10 mouse cellular contexts compared by ENCODE assay signal in genomic region chr1:172186401-172187289, GRCm38 (mm10). TPM values are rescaled to one million over a fixed set of nuclear protein-coding genes. Genes with fewer than 3 reads are reported as not detected.
DNase-seq lines count a peak whose midpoint lies in the region; ATAC-seq and TF ChIP-seq lines count a peak whose summit lies in the region.
"Had no signal": no experiment of that assay in that cellular context is flagged by ENCODE, and none has a peak within 500 bp of the region (broad histone marks: within the 10 kb centered on the region; RNA-seq: fewer than 3 reads in every experiment).

No protein-coding gene starts in this region.

- H3K4me3 ChIP-seq in kidney, postnatal 0 days (replicated peaks; ENCODE audit: low read depth, low read length) = no peak overlapping the region
- no peak overlapping the region for H3K4me3 ChIP-seq in forebrain, embryonic 14.5 days (ENCODE audit: low read depth, low read length)
- no peak overlapping the region for H3K4me3 ChIP-seq in midbrain, embryonic 14.5 days (replicated peaks; ENCODE audit: low read depth, low read length)

- no peak for DNase-seq in kidney, postnatal 0 days (ENCODE audit: low spot score)
- DNase-seq in kidney, postnatal 25 days = no peak
- DNase-seq in MN1 (ENCODE audit: low spot score) = peak; percentile 54
- no peak for DNase-seq in forebrain, embryonic 14.5 days (ENCODE audit: low spot score)
- DNase-seq in midbrain, embryonic 14.5 days = peak; percentile 50
- DNase-seq in urinary bladder, adult 18-20 months (ENCODE audit: low spot score in 2 of 2) = no peak
- no peak for DNase-seq in adrenal gland, adult (ENCODE audit: inconsistent age in 2 of 2, low spot score in 1 of 2)
- DNase-seq: adrenal gland, adult 8-10 months; cerebellum, postnatal 10 days had no signal

- H3K4me2 ChIP-seq in kidney, postnatal 0 days (ENCODE audit: low read length) = no peak overlapping the region
- H3K4me2 ChIP-seq in forebrain, embryonic 14.5 days (ENCODE audit: low read length) = no peak overlapping the region
- H3K4me2 ChIP-seq in midbrain, embryonic 14.5 days (ENCODE audit: low read length) = no peak overlapping the region
- H3K4me2 ChIP-seq: hindbrain, embryonic 14.5 days had no signal

- no peak overlapping the region for H3K9ac ChIP-seq in kidney, postnatal 0 days (ENCODE audit: low read depth, low read length)
- no peak overlapping the region for H3K9ac ChIP-seq in forebrain, embryonic 14.5 days (ENCODE audit: low read length)
- no peak overlapping the region for H3K9ac ChIP-seq in midbrain, embryonic 14.5 days (replicated peaks; ENCODE audit: low read length)
- H3K9ac ChIP-seq: hindbrain, embryonic 14.5 days had no signal

- H3K4me1 ChIP-seq in kidney, postnatal 0 days (replicated peaks; ENCODE audit: insufficient read depth, low read length) = no peaks in the 10 kb centered on the region
- no peaks in the 10 kb centered on the region for H3K4me1 ChIP-seq in forebrain, embryonic 14.5 days (ENCODE audit: control insufficient read depth, insufficient read depth, low read length)
- H3K4me1 ChIP-seq in midbrain, embryonic 14.5 days (ENCODE audit: control insufficient read depth, insufficient read depth, low read length) = no peaks in the 10 kb centered on the region

- H3K27me3 ChIP-seq in kidney, postnatal 0 days (ENCODE audit: insufficient read depth, low read length) = no peaks in the 10 kb centered on the region
- H3K27me3 ChIP-seq in forebrain, embryonic 14.5 days (replicated peaks; ENCODE audit: control insufficient read depth, insufficient read depth, low read length) = no peaks in the 10 kb centered on the region
- H3K27me3 ChIP-seq in midbrain, embryonic 14.5 days (ENCODE audit: control insufficient read depth, insufficient read depth, low read length) = no peaks in the 10 kb centered on the region

- peak; percentile 71 for ATAC-seq in kidney, postnatal 0 days (replicated peaks; ENCODE audit: low FRiP score, low read depth)
- peak; percentile 26; the same call in 1 of the 2 replicates for ATAC-seq in forebrain, embryonic 14.5 days
- peak; percentile 48; the same call in 1 of the 2 replicates for ATAC-seq in midbrain, embryonic 14.5 days (ENCODE audit: low FRiP score, low TSS enrichment)

- 92% methylated on average over 10 of the region's 10 CpGs for WGBS in kidney, postnatal 0 days
- 97% methylated on average over 10 of the region's 10 CpGs for WGBS in forebrain, embryonic 14.5 days
- 95% methylated on average over 10 of the region's 10 CpGs for WGBS in midbrain, embryonic 14.5 days

- no peaks in the 10 kb centered on the region for H3K9me3 ChIP-seq in kidney, postnatal 0 days (replicated peaks; ENCODE audit: low read length)
- H3K9me3 ChIP-seq in forebrain, embryonic 14.5 days (replicated peaks; ENCODE audit: control insufficient read depth, low read length) = no peaks in the 10 kb centered on the region
- no peaks in the 10 kb centered on the region for H3K9me3 ChIP-seq in midbrain, embryonic 14.5 days (ENCODE audit: control insufficient read depth, low read length)

- no peak overlapping the region for H3K27ac ChIP-seq in kidney, postnatal 0 days
- H3K27ac ChIP-seq in forebrain, embryonic 14.5 days (ENCODE audit: low read depth, low read length) = no peak overlapping the region
- no peak overlapping the region for H3K27ac ChIP-seq in midbrain, embryonic 14.5 days (replicated peaks; ENCODE audit: low read depth, low read length)
- H3K27ac ChIP-seq: hindbrain, embryonic 14.5 days had no signal

- peak; percentile 64 for TF ChIP-seq CTCF in kidney, postnatal 0 days (IDR thresholded peaks at IDR 0.05; ENCODE audit: low read depth)

- peaks cover 49% of the 10 kb centered on the region for H3K36me3 ChIP-seq in kidney, postnatal 0 days (ENCODE audit: insufficient read depth, low read length)
- peaks cover 70% of the 10 kb centered on the region for H3K36me3 ChIP-seq in forebrain, embryonic 14.5 days (ENCODE audit: control insufficient read depth, insufficient read depth, low read length)
- H3K36me3 ChIP-seq in midbrain, embryonic 14.5 days (ENCODE audit: control insufficient read depth, insufficient read depth, low read length) = peaks cover 72% of the 10 kb centered on the region

RNA-seq across cellular contexts. Expression of gene Pea15a, which starts 20.0 kb away (rescaled TPM):
- polyA plus RNA-seq in kidney, postnatal 0 days (2015; fragmentation: Nextera tagmentation; extraction: Ambion mirVana) = 91.8 and 103 TPM in 2 replicates
- polyA plus RNA-seq in forebrain, embryonic 14.5 days (2014; fragmentation: Nextera tagmentation; extraction: Ambion mirVana) = 433 and 436 TPM in 2 replicates
- 314 and 385 TPM in 2 replicates for polyA plus RNA-seq in midbrain, embryonic 14.5 days (2014; fragmentation: Nextera tagmentation; extraction: Ambion mirVana)

RNA-seq across cellular contexts. Expression of gene Casq1, which starts 33.0 kb away (rescaled TPM):
- polyA plus RNA-seq in kidney, postnatal 0 days (2015; fragmentation: Nextera tagmentation; extraction: Ambion mirVana) = 2.4 and 3.1 TPM in 2 replicates
- polyA plus RNA-seq in forebrain, embryonic 14.5 days (2014; fragmentation: Nextera tagmentation; extraction: Ambion mirVana) = 3.8 and 4.0 TPM in 2 replicates
- 1.6 and 2.3 TPM in 2 replicates for polyA plus RNA-seq in midbrain, embryonic 14.5 days (2014; fragmentation: Nextera tagmentation; extraction: Ambion mirVana)

RNA-seq across cellular contexts. Expression of gene Dcaf8, which starts 38.8 kb away (rescaled TPM):
- polyA plus RNA-seq in kidney, postnatal 0 days (2015; fragmentation: Nextera tagmentation; extraction: Ambion mirVana) = 110 and 123 TPM in 2 replicates
- polyA plus RNA-seq in forebrain, embryonic 14.5 days (2014; fragmentation: Nextera tagmentation; extraction: Ambion mirVana) = 76.1 and 83.1 TPM in 2 replicates
- polyA plus RNA-seq in midbrain, embryonic 14.5 days (2014; fragmentation: Nextera tagmentation; extraction: Ambion mirVana) = 63.5 and 79.8 TPM in 2 replicates

Comparison
In these comparisons a context has a peak if more than half of its experiments do, and no peak if none do; other contexts are left out.
1. DNase-seq: peak in MN1 (single experiment) and midbrain, embryonic 14.5 days (single experiment); none in kidney, postnatal 0 days (single experiment), kidney, postnatal 25 days (0 of 2), forebrain, embryonic 14.5 days (single experiment), urinary bladder, adult 18-20 months (0 of 2) and adrenal gland, adult (0 of 2).
2. Peak in every context shown above with its lines, with median percentiles within 50 percentile points of each other: ATAC-seq.